Mouse (Mus musculus) mature B cell (primary cell): ENCODE measurements around the gene Srarp.

Experiments used
- in situ Hi-C: fragments of 300-500 bp; cut with MboI; formaldehyde crosslinking; loops from 2 replicates; pipeline ENCODE4 v1.14.3; 2019

Srarp gene

DNA sequence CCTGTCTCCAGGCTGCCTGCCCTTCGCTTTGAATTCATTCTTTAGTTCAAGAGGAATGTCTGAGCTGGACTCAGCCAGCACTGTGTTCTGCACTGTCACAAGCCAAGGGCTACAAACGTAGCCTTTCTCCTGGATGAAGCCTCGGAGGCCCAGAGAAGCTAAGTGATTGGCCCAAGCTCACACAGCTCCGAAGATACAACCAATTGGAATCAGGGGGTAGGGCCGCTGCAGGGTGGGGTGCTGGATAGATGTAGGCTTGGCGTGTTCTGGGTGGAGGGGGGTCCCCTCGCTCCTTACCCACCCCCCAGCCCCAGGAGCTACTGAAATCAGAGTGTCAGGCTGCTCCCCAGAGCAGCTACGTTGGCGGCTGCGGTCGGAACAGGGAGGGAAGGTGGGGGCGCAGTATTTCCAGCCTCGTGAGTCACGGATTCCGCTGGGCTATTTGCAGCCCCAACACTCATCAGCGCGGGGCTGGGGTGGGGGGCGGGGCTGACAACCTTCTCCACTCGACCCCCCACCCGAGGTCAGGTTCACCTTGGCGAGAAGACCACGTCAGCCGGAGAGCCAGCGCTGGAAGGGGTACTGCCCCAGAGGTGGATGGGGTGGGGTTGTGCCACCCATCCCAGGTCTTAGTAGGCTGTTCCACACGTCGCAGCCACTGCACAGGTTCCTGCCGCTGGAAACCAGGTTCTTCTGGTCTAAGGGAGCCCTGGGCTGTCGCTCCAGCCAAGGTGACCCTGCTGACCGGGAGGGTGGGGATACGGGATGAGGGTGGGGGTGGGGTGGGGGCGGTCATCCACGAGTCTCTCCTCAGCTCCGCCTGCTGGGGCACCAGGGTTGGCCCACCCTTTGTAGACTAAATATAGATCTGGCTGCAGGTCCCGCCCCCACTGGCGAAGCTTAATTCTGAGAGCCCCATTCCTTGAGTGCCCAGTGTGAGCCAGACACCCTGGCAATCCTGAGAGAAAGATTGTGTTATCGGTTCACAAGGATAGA lies 10.1 kb downstream of the Srarp start:
- in situ Hi-C loops, result no loop called here

- in situ Hi-C loops, result no loop called here
These were observed 12.0 kb downstream of the Srarp start for GRCm38 (mm10) chr4:141423691-141424431.

- in situ Hi-C loops, result no loop called here
These were observed 12.6 kb downstream of the Srarp start for GRCm38 (mm10) chr4:141423288-141423687.

DNA sequence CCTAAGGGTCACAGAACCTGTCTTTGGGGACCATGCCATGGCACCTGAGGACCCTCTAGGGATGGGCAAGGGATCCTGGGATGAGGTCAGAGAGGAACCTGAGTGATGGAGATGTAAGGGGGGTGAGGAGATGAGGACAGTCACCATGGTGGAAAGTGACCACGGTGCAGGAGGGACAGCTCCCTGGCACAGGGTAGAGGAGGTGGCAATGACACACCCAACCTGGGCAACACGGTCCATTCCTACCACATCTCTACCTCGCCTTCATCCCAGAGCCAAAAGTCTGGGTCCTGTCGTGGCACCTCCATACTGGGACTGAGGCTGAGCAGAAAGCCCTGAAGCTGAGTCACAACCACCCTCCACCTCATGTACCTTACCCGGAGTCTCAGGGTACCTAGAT lies 13.1 kb downstream of the Srarp start:
- in situ Hi-C loops, result no loop called here

- in situ Hi-C loops, result no loop called here
These were observed 14.5 kb downstream of the Srarp start for GRCm38 (mm10) chr4:141421423-141421822.

- in situ Hi-C loops, result no loop called here
These were observed 15.0 kb downstream of the Srarp start for GRCm38 (mm10) chr4:141420886-141421285.

GRCm38 (mm10) chr4:141420192-141420829 lies 15.6 kb downstream of the Srarp start, which contains the start of gene Hspb7:
TSS of gene Hspb7 (plus strand) at chr4:141420779.
- in situ Hi-C loops, result no loop called here

DNA sequence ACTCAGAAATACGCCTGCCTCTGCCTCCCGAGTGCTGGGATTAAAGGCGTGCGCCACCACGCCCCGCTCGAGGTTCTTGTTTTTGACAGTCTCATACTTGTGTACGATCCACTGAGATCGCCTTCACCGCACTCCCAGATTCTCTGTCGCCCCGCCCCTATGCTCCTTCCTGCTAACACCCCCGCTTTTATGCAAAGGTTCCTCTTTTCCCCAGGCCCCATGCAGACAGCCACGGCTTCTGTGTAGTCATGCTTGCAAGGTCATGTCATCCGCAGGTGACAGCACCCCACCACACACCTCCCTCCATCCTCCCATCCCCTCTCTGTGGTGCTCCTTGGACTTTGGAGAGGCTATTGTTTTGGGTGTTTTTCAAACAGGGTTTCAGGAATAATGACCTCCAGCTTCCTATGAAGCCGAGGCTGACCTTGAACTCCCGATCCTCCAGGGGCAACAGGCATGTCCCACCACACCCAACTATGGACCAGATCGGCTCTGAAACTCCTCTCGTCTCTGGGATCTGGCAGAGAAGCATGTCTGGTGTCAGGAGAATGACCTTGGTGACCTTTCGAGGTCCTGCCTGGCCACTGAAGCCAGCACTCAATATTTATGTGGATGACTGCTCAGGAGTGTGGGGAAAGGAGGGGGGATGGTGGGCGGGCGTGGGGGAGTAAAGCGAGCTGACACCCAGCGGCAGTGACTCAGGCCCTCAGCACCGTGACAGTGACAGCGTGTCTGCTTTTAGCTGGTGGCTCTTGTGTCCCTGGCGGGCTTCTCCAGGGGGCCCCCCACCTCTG lies 16.3 kb downstream of the Srarp start:
- in situ Hi-C loops, result no loop called here

GRCm38 (mm10) chr4:141415924-141416323 lies 20.0 kb downstream of the Srarp start, which contains the start of gene Clcnkb:
TSS of gene Clcnkb (minus strand) at chr4:141416014.
- in situ Hi-C loops, result no loop called here

- in situ Hi-C loops, result no loop called here
These were observed 24.4 kb downstream of the Srarp start for GRCm38 (mm10) chr4:141411430-141411992.

GRCm38 (mm10) chr4:141408577-141408976 lies 27.3 kb downstream of the Srarp start:
- in situ Hi-C loops, result no loop called here

- in situ Hi-C loops, result no loop called here
These were observed 29.2 kb downstream of the Srarp start for GRCm38 (mm10) chr4:141406516-141407299.

DNA sequence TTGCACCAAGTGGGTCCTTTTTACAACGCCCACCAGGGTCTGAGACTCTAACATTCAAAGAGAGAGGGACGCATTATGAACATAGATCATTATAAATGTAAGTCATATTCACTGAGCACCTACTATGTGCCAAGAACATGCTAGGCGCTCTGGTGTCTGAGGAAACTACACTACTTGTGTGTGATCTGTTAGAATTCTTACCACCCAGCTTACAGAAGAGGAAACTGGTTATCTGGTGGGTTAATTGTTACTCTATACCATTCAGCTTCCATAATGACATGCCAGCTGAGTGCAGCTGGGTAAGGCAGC lies 30.6 kb downstream of the Srarp start:
- in situ Hi-C loops, result no loop called here

DNA sequence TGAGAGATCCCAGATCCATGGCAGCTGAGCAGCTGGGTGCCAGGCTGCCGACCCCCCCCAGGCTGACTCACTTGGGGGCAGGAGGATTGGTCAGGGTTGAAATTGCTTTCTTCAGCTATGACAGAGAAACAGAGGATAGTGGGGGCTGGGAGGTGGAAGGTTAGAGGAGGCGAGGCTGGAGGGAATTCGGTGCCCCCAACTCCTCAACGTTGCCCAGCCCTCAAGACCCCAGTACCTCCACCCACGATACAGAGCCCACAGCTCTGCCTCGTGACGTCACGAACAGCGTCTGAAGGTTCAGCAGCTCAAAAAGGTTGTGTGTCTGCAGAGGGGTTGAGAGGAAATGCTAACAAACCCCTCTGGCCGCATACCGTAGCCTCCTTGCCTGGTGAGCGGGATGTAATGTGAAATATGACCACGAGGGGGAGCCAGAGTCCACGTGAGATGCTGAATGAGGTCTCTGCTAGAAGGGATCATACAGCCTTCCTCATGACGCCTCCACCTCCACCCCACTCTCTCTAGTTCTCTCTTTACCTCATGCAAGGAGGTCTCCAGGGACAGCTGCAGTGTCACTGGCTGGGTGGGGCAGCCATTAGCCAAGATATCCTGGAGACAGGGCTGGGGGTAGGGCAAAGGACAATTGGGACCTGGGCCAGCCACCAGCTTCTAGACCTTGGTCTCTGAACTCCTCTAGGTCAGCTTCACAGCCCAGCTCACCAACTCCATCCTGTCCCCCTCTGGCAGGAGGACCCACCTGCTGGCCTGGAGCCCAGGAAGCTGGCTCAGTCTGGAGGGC lies 31.2 kb downstream of the Srarp start:
- in situ Hi-C loops, result no loop called here

DNA sequence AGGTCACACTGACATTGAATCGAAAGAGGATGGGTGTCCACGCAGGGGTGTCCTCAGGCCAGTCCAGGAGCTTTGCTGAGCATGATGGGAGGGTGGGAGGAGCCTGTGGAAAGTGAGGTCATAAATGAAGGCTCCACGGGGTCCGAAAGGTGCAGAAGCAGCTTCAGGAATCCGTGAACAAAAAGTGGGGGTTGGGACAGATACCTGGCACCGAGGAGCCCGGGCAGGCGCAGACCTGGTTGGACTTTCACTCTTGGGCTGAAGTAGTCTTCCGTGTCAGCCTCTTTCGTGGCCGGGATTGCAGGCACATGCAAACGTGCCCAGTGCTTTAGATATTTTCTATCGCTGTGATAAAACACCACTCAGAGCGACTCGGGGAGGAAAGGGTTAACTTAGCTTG lies 35.7 kb downstream of the Srarp start:
- in situ Hi-C loops, result no loop called here

DNA sequence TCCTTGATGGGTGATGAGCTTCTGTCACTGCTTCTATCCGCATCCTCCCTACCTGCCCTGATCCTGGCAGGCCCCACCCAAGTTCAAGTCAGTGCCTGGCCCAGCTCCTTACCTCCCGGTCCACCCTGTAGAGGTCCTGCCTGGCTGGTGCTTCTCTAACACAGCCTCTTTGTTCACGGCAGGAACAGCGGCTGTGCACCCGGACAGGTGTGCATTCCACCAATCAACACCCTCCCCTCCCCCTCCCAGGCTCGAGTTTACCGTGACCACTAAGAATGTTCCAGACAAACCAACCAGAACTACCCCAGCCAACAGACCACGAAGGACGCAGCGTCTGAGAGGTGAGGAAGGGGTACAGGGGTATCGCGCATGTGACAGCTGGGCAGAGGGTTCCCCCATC lies 37.4 kb downstream of the Srarp start, which contains the start of gene Clcnka:
Gene Clcnka (minus strand): TSS at position 180 of the 400 bp plus-strand sequence.
- in situ Hi-C loops, result no loop called here

DNA sequence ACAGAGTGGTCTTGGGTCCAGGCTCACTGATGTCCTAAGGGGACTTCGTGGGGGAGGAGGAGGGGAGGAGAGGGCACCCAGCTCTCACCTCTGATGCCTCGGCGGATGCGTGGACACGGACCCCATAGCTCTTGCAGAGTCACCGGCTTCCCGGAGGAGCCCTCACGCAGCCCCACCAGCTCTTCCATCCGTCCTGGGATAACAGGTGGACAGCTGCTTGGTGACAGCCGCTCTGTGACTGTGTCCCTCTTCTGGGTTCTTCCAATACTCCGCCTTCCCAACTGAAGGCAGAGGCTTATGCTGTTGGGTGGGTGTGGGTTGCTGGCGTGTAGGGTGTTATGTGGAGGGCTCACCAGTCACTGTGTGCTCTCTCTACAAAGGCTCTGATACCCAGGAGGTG lies 38.0 kb downstream of the Srarp start:
- in situ Hi-C loops, result no loop called here

GRCm38 (mm10) chr4:141394751-141395150 lies 41.2 kb downstream of the Srarp start:
- in situ Hi-C loops, result no loop called here

- in situ Hi-C loops, result no loop called here
These were observed 44.6 kb downstream of the Srarp start for GRCm38 (mm10) chr4:141391293-141391692.
